In genomic region chr11:113155515-113155914, GRCm38 (mm10) we compare ENCODE assay signal across 34 mouse cellular contexts.
"Had no signal": no experiment of that assay in that cellular context is flagged by ENCODE, and none has a peak within 500 bp of the region (broad histone marks: within the 10 kb centered on the region; RNA-seq: fewer than 3 reads in every experiment).

No protein-coding gene starts in this region.

- H3K27me3 ChIP-seq: heart, embryonic 12.5 days; heart, embryonic 13.5 days; heart, embryonic 15.5 days; hindbrain, embryonic 12.5 days; hindbrain, embryonic 13.5 days; hindbrain, embryonic 15.5 days; intestine, embryonic 15.5 days; kidney, embryonic 15.5 days had no signal

- DNase-seq: heart, postnatal 10 days; heart, postnatal 14 days; heart, postnatal 36 days; heart, postnatal 4 days; kidney, adult 11 months; kidney, adult 18-20 months; kidney, adult 2 months; kidney, adult 8-10 months; kidney, adult 9 months; kidney, postnatal 10 days; kidney, postnatal 14 days; kidney, postnatal 25 days; kidney, postnatal 36 days; kidney, postnatal 4 days; layer of hippocampus, adult 9-11 months; layer of hippocampus, postnatal 36 days had no signal

- H3K27ac ChIP-seq: heart, embryonic 10.5 days; heart, embryonic 13.5 days; heart, embryonic 15.5 days; hindbrain, embryonic 13.5 days; hindbrain, embryonic 14.5 days; hindbrain, embryonic 15.5 days; hindbrain, postnatal 0 days; intestine, embryonic 15.5 days; kidney, embryonic 15.5 days; kidney, postnatal 0 days; layer of hippocampus, adult 2 months; left cerebral cortex, adult 2 months had no signal

- H3K9ac ChIP-seq: heart, embryonic 12.5 days; heart, embryonic 13.5 days; heart, embryonic 15.5 days; hindbrain, embryonic 12.5 days; hindbrain, embryonic 13.5 days; hindbrain, embryonic 14.5 days; hindbrain, embryonic 15.5 days; intestine, embryonic 15.5 days; kidney, embryonic 15.5 days had no signal

- H3K4me2 ChIP-seq: heart, embryonic 11.5 days; heart, embryonic 12.5 days; heart, embryonic 13.5 days; heart, embryonic 15.5 days; hindbrain, embryonic 12.5 days; hindbrain, embryonic 13.5 days; hindbrain, embryonic 14.5 days; hindbrain, embryonic 15.5 days; intestine, embryonic 15.5 days; kidney, embryonic 15.5 days had no signal

- H3K4me1 ChIP-seq: heart, embryonic 15.5 days; intestine, embryonic 15.5 days had no signal

- ATAC-seq: hindbrain, postnatal 0 days; inflammation-experienced regulatory T-cells, adult 6 months; intestine, embryonic 15.5 days; intestine, embryonic 16.5 days; intestine, postnatal 0 days had no signal

- H3K9me3 ChIP-seq: heart, embryonic 10.5 days; heart, embryonic 13.5 days; heart, embryonic 15.5 days; hindbrain, embryonic 12.5 days; hindbrain, embryonic 13.5 days; hindbrain, embryonic 15.5 days; intestine, embryonic 15.5 days; kidney, embryonic 15.5 days had no signal

- H3K36me3 ChIP-seq: heart, embryonic 10.5 days; heart, embryonic 12.5 days; heart, embryonic 13.5 days; heart, embryonic 15.5 days; hindbrain, embryonic 12.5 days; hindbrain, embryonic 13.5 days; hindbrain, embryonic 15.5 days; intestine, embryonic 15.5 days; kidney, embryonic 15.5 days had no signal

- H3K4me3 ChIP-seq: heart, embryonic 10.5 days; heart, embryonic 12.5 days; heart, embryonic 13.5 days; heart, embryonic 15.5 days; hindbrain, embryonic 12.5 days; hindbrain, embryonic 13.5 days; hindbrain, embryonic 15.5 days; intestine, embryonic 15.5 days; kidney, embryonic 15.5 days; layer of hippocampus, adult 2 months; left cerebral cortex, adult 2 months had no signal
